Mouse (Mus musculus): ENCODE measurements around the gene Slc16a2. TPM values are rescaled to one million over a fixed set of nuclear protein-coding genes. Genes with fewer than 3 reads are reported as not detected.
"Not testable (repeated sequence)": the region's sequence is repeated elsewhere in the genome, so short reads cannot be mapped to it uniquely, and the experiment has no call there.

Gene Slc16a2
- total RNA-seq, 2 experiments from 2014 or later, result 57.3 to 60.0 TPM

GRCm38 (mm10) chrX:103692916-103693315 lies 128.9 kb downstream of the Slc16a2 start:
- intact Hi-C loops (cut with DNase I), result no loop called here
- no peak for DNase-seq (ENCODE audit: low spot score in 2 of 2)

- intact Hi-C loops (cut with DNase I), result no loop called here
- DNase-seq (ENCODE audit: low spot score in 2 of 2), result no peak
Measured at GRCm38 (mm10) chrX:103688551-103688950, 133.2 kb downstream of the Slc16a2 start.

- intact Hi-C loops (cut with DNase I), result loop anchor here (5.0 kb wide), 1 partner anchor 192 kb away; no protein-coding TSS in a partner anchor
- DNase-seq (ENCODE audit: low spot score in 2 of 2), result peak in 1 of 2 experiments; percentile 5
Measured at GRCm38 (mm10) chrX:103674674-103675073, 147.1 kb downstream of the Slc16a2 start.

GRCm38 (mm10) chrX:103673761-103674160 lies 148.0 kb downstream of the Slc16a2 start:
- intact Hi-C loops (cut with DNase I), result loop anchor here (5.0 kb wide), 1 partner anchor 191 kb away; no protein-coding TSS in a partner anchor

GRCm38 (mm10) chrX:103670245-103670644 lies 151.5 kb downstream of the Slc16a2 start:
- no peak for DNase-seq (ENCODE audit: low spot score in 2 of 2)
- intact Hi-C loops (cut with DNase I), result loop anchor here (5.0 kb wide), 1 partner anchor 188 kb away; no protein-coding TSS in a partner anchor

More at GRCm38 (mm10) chrX:103673761-103674160, 148.0 kb downstream of the Slc16a2 start:
- DNase-seq (ENCODE audit: low spot score in 2 of 2), result no peak

- intact Hi-C loops (cut with DNase I); DNase-seq (ENCODE audit: low spot score in 2 of 2): not testable (repeated sequence)
Measured at GRCm38 (mm10) chrX:103664445-103664844, 157.3 kb downstream of the Slc16a2 start.

- intact Hi-C loops (cut with DNase I), result no loop called here
- DNase-seq (ENCODE audit: low spot score in 2 of 2), result peak; percentile 9 to 14
Measured at GRCm38 (mm10) chrX:103658985-103659384, 162.8 kb downstream of the Slc16a2 start.

GRCm38 (mm10) chrX:103653021-103653420 lies 168.8 kb downstream of the Slc16a2 start:
- intact Hi-C loops (cut with DNase I), result no loop called here
- no peak for DNase-seq (ENCODE audit: low spot score in 2 of 2)

- DNase-seq (ENCODE audit: low spot score in 2 of 2), result no peak
- intact Hi-C loops (cut with DNase I), result no loop called here
Measured at GRCm38 (mm10) chrX:103652048-103652447, 169.7 kb downstream of the Slc16a2 start.

Other genes starting within 250 kb of the Slc16a2 start
- gene Zcchc13, start 191.4 kb downstream of the Slc16a2 start, total RNA-seq (2021), result not detected
- gene Rlim, start 159.3 kb upstream of the Slc16a2 start, total RNA-seq (2021), result 10 to 100 TPM; 44.0 to 44.5 TPM

Data from left cerebral cortex, postnatal 14 days (tissue).